Mouse (Mus musculus): Measurements from ENCODE around the gene Mmp19. TPM values are rescaled to one million over a fixed set of nuclear protein-coding genes. Genes with fewer than 3 reads are reported as not detected.
"Not testable (repeated sequence)": the region's sequence is repeated elsewhere in the genome, so short reads cannot be mapped to it uniquely, and the experiment has no call there.

Mmp19 gene
- polyA plus RNA-seq, 1 experiment from 2014 or later = 0.24 TPM

GRCm38 (mm10) chr10:128804271-128805091 lies 13.8 kb downstream of the Mmp19 start, which contains the start of gene Tmem198b:
Tmem198b (minus strand) TSS chr10:128804370.
- peaks cover 62% of the 10 kb centered on the region for H3K36me3 ChIP-seq (replicated peaks)
- peaks cover 62% of the 10 kb centered on the region for H3K4me1 ChIP-seq
- WGBS = under 1% methylated on average over 28 of the region's 28 CpGs

GRCm38 (mm10) chr10:128805092-128806000 lies 14.6 kb downstream of the Mmp19 start:
- H3K36me3 ChIP-seq (replicated peaks) = peaks cover 63% of the 10 kb centered on the region
- peak overlapping the region; percentile 83 for H3K4me3 ChIP-seq
- H3K27me3 ChIP-seq (ENCODE audit: poor library complexity, severe bottlenecking) = no peaks in the 10 kb centered on the region
- H3K27ac ChIP-seq = peak overlapping the region; percentile 95
- peaks cover 63% of the 10 kb centered on the region for H3K4me1 ChIP-seq
- no peaks in the 10 kb centered on the region for H3K9me3 ChIP-seq
- WGBS = under 1% methylated on average over 69 of the region's 70 CpGs
- peak; percentile 99 for DNase-seq (ENCODE audit: extremely low spot score, low spot score)

More at GRCm38 (mm10) chr10:128804271-128805091, 13.8 kb downstream of the Mmp19 start, which contains the start of gene Tmem198b:
- Histone ChIP-seq H3K4me3 (peak within 1 kb of the TSS; percentile 83), H3K27me3 (ENCODE audit: poor library complexity, severe bottlenecking) (no peaks in the 10 kb centered on the region), H3K27ac (peak within 1 kb of the TSS; percentile 95), H3K9me3 (no peaks in the 10 kb centered on the region)
- peak; percentile 85 for DNase-seq (ENCODE audit: extremely low spot score, low spot score)

GRCm38 (mm10) chr10:128806086-128806485 lies 15.4 kb downstream of the Mmp19 start:
- Histone ChIP-seq H3K36me3 (replicated peaks) (peaks cover 58% of the 10 kb centered on the region), H3K4me1 (peaks cover 63% of the 10 kb centered on the region), H3K27ac (peak overlapping the region; percentile 95), H3K27me3 (ENCODE audit: poor library complexity, severe bottlenecking) (no peaks in the 10 kb centered on the region), H3K4me3 (peak overlapping the region; percentile 83), H3K9me3 (no peaks in the 10 kb centered on the region)
- WGBS = 69% methylated on average over 6 of the region's 6 CpGs
- no peak for DNase-seq (ENCODE audit: extremely low spot score, low spot score)

- Histone ChIP-seq H3K27me3 (ENCODE audit: poor library complexity, severe bottlenecking) (no peaks in the 10 kb centered on the region), H3K36me3 (replicated peaks) (peaks cover 48% of the 10 kb centered on the region), H3K4me1 (peaks cover 63% of the 10 kb centered on the region), H3K4me3 (peak overlapping the region; percentile 83), H3K9me3 (no peaks in the 10 kb centered on the region), H3K27ac (no peak overlapping the region; the same call in 1 of the 2 replicates)
- no peak for DNase-seq (ENCODE audit: extremely low spot score, low spot score)
- 93% methylated on average over 8 of the region's 8 CpGs for WGBS
Observed at GRCm38 (mm10) chr10:128807018-128807417, 16.3 kb downstream of the Mmp19 start.

GRCm38 (mm10) chr10:128817033-128817432 lies 26.3 kb downstream of the Mmp19 start, which contains the start of gene Sarnp:
Sarnp (plus strand) TSS chr10:128817333.
- Histone ChIP-seq H3K4me1 (peaks cover 12% of the 10 kb centered on the region), H3K9me3 (no peaks in the 10 kb centered on the region), H3K27me3 (ENCODE audit: poor library complexity, severe bottlenecking) (no peaks in the 10 kb centered on the region), H3K4me3 (no peak within 1 kb of the TSS), H3K27ac (no peak within 1 kb of the TSS), H3K36me3 (replicated peaks) (peaks cover 74% of the 10 kb centered on the region)
- 90% methylated on average over 13 of the region's 13 CpGs for WGBS
- no peak for DNase-seq (ENCODE audit: extremely low spot score, low spot score)

- Histone ChIP-seq H3K4me3 (peak overlapping the region; percentile 79; the same call in 1 of the 2 replicates), H3K27me3 (ENCODE audit: poor library complexity, severe bottlenecking) (no peaks in the 10 kb centered on the region), H3K4me1 (peaks cover 23% of the 10 kb centered on the region), H3K9me3 (no peaks in the 10 kb centered on the region), H3K36me3 (replicated peaks) (peaks cover 64% of the 10 kb centered on the region), H3K27ac (no peak overlapping the region)
- DNase-seq (ENCODE audit: extremely low spot score, low spot score) = no peak
- WGBS = 92% methylated on average over 4 of the region's 4 CpGs
Observed at GRCm38 (mm10) chr10:128820217-128820616, 29.5 kb downstream of the Mmp19 start.

- peak; percentile 100 for DNase-seq (ENCODE audit: extremely low spot score, low spot score)
- H3K27me3 ChIP-seq (ENCODE audit: poor library complexity, severe bottlenecking) = no peaks in the 10 kb centered on the region
- peaks cover 23% of the 10 kb centered on the region for H3K4me1 ChIP-seq
- peak within 1 kb of the TSS; percentile 90 for H3K27ac ChIP-seq
- peak within 1 kb of the TSS; percentile 79 for H3K4me3 ChIP-seq
- no peaks in the 10 kb centered on the region for H3K9me3 ChIP-seq
- under 1% methylated on average over 46 of the region's 46 CpGs for WGBS
- peaks cover 64% of the 10 kb centered on the region for H3K36me3 ChIP-seq (replicated peaks)
Observed at GRCm38 (mm10) chr10:128821358-128822056, 30.8 kb downstream of the Mmp19 start, which contains the start of gene Ormdl2. Ormdl2 (minus strand) TSS chr10:128821645.

- Histone ChIP-seq H3K27ac (peak overlapping the region; percentile 90), H3K36me3 (replicated peaks) (peaks cover 64% of the 10 kb centered on the region), H3K9me3 (no peaks in the 10 kb centered on the region), H3K27me3 (ENCODE audit: poor library complexity, severe bottlenecking) (no peaks in the 10 kb centered on the region), H3K4me1 (peaks cover 23% of the 10 kb centered on the region), H3K4me3 (peak overlapping the region; percentile 79)
- 5% methylated on average over 13 of the region's 13 CpGs for WGBS
- DNase-seq (ENCODE audit: extremely low spot score, low spot score) = no peak
Observed at GRCm38 (mm10) chr10:128822135-128822534, 31.4 kb downstream of the Mmp19 start.

- Histone ChIP-seq H3K36me3 (replicated peaks) (peaks cover 64% of the 10 kb centered on the region), H3K4me1 (peaks cover 23% of the 10 kb centered on the region), H3K4me3 (peak overlapping the region; percentile 79)
- not testable (repeated sequence) for DNase-seq (ENCODE audit: extremely low spot score, low spot score); H3K9me3 ChIP-seq; H3K27ac ChIP-seq; H3K27me3 ChIP-seq (ENCODE audit: poor library complexity, severe bottlenecking)
- 81% methylated on average over 4 of the region's 4 CpGs for WGBS
Observed at GRCm38 (mm10) chr10:128823087-128823486, 32.4 kb downstream of the Mmp19 start.

- Histone ChIP-seq H3K36me3 (replicated peaks) (peaks cover 62% of the 10 kb centered on the region), H3K27me3 (ENCODE audit: poor library complexity, severe bottlenecking) (no peaks in the 10 kb centered on the region), H3K4me1 (peaks cover 23% of the 10 kb centered on the region), H3K27ac (no peak overlapping the region), H3K9me3 (no peaks in the 10 kb centered on the region), H3K4me3 (no peak overlapping the region)
- no peak for DNase-seq (ENCODE audit: extremely low spot score, low spot score)
- 98% methylated on average over 9 of the region's 9 CpGs for WGBS
Observed at GRCm38 (mm10) chr10:128823821-128824220, 33.1 kb downstream of the Mmp19 start.

GRCm38 (mm10) chr10:128837400-128837799 lies 46.7 kb downstream of the Mmp19 start:
- Histone ChIP-seq H3K4me3 (no peak overlapping the region), H3K36me3 (replicated peaks) (peaks cover 99% of the 10 kb centered on the region), H3K4me1 (no peaks in the 10 kb centered on the region), H3K27me3 (ENCODE audit: poor library complexity, severe bottlenecking) (no peaks in the 10 kb centered on the region), H3K27ac (no peak overlapping the region), H3K9me3 (no peaks in the 10 kb centered on the region; the same call in 1 of the 2 replicates)
- no peak for DNase-seq (ENCODE audit: extremely low spot score, low spot score)

GRCm38 (mm10) chr10:128839434-128839833 lies 48.7 kb downstream of the Mmp19 start:
- no peak for DNase-seq (ENCODE audit: extremely low spot score, low spot score)
- Histone ChIP-seq H3K27me3 (ENCODE audit: poor library complexity, severe bottlenecking) (no peaks in the 10 kb centered on the region), H3K27ac (no peak overlapping the region), H3K4me3 (no peak overlapping the region), H3K4me1 (no peaks in the 10 kb centered on the region), H3K9me3 (no peaks in the 10 kb centered on the region), H3K36me3 (replicated peaks) (peaks cover 94% of the 10 kb centered on the region)
